Mouse (Mus musculus) frontal cortex, postnatal 36 days (tissue): ENCODE data around the gene Espn.
A peak's percentile ranks its signal among the peaks of the same experiment; 100 is the strongest.

Experiments used
- DNase-seq, 2 experiments: peaks; one replicate each; pipeline ENCODE4 v3.0.0; 2022; ENCODE audit warnings: low spot score in 2 of 2

Espn gene

GRCm38 (mm10) chr4:152072121-152072601 is 80.0 kb downstream of the Espn start, which contains the start of gene Plekhg5:
Gene Plekhg5 (plus strand): TSS chr4:152072498.
- peak in 1 of 2 experiments; percentile 26 for DNase-seq

GRCm38 (mm10) chr4:152070494-152071396 is 81.4 kb downstream of the Espn start:
- DNase-seq = no peak
